Mouse (Mus musculus) B cell, adult 2 months (primary cell): ENCODE results near the gene Slc30a3.
"Not testable (repeated sequence)": the region's sequence is repeated elsewhere in the genome, so short reads cannot be mapped to it uniquely, and the experiment has no call there.

ENCODE experiments used
- DNase-seq, 2 experiments: peaks; one replicate each; pipeline ENCODE4 v3.0.0; 2022

Gene Slc30a3

DNA sequence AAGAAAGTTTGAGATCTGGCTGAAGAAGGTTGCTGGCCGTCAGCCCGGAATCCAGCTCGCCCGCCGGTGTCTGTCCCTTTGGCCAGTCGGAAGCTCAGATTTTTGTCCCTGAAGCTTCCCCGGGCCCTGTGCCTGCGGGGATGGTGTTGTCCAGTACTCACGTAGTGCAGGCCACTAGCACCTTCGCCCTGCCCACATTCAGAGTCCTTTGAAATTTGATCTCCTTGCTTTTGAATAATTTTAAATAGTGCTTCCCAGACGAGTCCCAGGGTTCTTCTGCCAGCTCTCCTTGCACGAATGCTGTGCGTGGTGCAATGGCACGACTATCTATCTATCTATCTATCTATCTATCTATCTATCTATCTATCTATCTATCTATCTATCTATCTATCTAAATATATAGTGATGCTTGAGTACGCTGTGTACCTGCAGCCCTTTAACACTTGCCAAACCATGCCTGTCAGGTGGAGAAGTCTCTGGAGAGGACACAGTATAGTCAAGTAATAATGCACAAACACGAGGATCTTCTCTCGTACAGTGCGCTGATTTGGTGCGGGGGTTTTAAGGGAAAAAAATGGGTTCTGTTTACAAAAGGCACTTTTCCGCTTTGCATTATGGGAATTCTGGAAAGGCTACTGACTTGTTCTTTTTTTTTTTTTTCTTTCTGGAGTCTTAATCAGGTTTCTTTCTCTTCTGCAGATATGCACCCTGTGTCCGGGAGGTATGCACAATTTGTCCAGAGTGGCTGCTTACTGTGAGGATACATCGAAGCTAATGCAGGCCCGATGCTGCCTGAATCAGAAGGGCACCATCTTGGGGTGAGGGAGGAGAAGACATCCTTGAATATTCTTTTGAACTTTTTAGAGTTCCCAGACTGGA lies 59.0 kb downstream of the Slc30a3 start, which contains the start of gene Slc5a6:
Slc5a6 (minus strand) TSS at position 162 of the 879 bp plus-strand sequence.
- DNase-seq = peak; percentile 65 to 70

- DNase-seq = peak; percentile 99
Observed at GRCm38 (mm10) chr5:31047848-31048762, 59.9 kb downstream of the Slc30a3 start, which contains the start of gene Atraid. Atraid (plus strand) TSS chr5:31048312.

- no peak for DNase-seq
Observed at GRCm38 (mm10) chr5:31047074-31047473, 61.0 kb downstream of the Slc30a3 start.

DNA sequence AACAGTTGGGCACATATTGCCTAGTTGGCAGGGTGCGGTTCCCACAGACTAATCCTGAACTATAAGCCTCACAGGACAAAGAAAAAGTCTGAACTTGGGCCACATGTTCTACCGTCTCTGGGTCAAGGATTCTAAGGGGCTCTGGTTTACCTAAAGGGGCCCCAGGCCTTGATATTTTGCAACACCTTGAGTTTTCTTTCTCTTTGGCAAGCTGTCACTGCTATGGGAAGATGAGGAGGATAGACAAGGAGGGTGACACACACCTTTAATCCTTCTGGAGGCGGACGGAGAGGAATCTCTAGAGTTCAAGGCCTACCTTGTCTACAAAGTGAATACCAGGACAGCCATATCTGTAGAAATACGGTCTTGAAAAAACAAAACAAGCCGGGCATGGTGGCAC lies 61.6 kb downstream of the Slc30a3 start:
- no peak for DNase-seq

DNA sequence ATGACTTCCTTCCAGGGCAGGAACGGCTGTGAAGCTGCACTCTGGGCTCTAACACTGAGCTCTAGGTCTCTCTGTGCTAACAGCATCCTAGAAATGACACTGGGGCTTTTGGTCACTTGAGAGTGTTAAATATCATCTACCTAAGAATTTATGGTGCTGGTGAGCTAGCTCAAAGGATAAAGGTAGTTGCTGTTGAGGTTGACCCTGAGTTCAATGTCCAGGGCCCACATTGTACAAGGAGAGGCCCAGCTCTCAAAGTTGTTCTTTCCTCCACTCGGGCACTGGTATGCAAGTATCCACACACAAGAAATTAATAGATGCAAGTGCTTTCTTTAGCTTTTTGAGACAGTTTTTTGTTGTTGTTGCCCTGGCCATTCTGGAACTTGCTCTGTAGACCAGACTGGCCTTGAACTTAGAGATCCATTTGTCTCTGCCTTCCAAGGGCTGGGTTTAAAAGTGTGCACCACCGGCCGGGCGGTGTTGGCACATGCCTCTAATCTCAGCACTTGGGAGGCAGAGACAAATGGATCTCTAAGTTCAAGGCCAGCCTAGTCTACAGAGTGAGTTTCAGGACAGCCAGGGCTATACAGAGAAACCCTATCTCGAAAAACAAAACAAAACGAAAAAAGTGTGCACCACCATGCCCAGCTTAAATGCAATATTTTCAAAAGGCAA lies 69.7 kb downstream of the Slc30a3 start:
- DNase-seq = no peak

DNA sequence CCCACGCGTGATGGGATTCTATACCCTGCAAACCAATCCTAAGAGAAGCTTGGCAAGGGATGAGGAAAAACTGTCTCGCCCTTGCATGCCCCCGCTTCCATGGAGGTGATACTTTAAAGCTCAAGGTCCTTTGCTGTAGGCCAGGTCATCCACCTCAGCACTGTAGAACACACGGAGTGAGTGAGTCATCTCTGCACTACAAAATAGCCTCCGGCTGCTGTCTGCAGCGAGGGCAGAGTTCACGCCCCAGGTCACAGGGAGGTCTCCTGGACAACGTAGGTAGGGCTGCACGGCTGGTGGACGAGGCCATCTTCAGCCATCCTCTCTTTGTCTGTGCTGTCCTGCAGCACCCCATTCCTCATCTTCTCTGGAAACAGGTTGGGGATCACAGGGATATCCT lies 71.5 kb downstream of the Slc30a3 start:
- DNase-seq = not testable (repeated sequence)
